ENCODE assay signal across 8 mouse cellular contexts in the genomic region with DNA sequence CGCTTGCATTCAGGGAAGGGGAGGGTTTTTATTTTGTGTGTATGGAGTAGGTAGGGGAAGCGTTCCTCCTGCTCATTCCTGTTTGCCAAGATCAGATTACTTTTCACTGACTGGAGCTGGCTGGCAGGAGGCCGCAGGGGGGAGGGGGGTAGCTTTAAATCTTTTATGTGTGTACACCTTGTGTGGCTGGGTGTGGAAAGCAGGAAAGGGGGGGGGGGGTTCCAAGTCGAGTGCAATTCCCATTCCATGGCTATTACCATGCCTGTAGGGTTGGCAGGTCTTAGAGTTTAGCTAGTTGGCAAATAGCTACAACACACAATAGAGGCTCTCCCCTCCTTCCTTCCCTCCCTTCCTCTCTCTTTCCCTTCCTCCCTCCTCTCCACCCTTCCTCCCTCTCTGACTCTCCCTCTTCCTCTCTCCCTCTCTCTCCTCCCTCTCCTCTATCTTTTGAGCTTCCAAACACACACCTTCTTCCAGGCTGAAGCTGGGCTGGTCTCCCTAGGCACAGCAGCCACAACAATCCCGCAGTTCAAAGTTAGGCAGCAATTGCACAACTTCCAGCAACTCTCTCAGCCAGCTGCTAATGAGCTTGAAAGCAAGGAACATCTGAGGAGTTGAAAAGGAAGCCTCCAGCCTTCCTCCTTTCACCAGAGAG. TPM values are rescaled to one million over a fixed set of nuclear protein-coding genes. Genes with fewer than 3 reads are reported as not detected.
A peak's percentile ranks its signal among the peaks of the same experiment; 100 is the strongest.
DNase-seq lines count a peak whose midpoint lies in the region; ATAC-seq lines count a peak whose summit lies in the region.

A gene (plus strand): TSS at position 416 of the 655 bp plus-strand sequence.

- H3K27me3 ChIP-seq in heart, embryonic 11.5 days (ENCODE audit: control insufficient read depth, insufficient read depth, low read length): no peaks in the 10 kb centered on the region
- no peaks in the 10 kb centered on the region for H3K27me3 ChIP-seq in stomach, embryonic 14.5 days (ENCODE audit: control insufficient read depth, insufficient read depth, low read length)

- DNase-seq in testis, postnatal 10 days (ENCODE audit: low spot score): peak; percentile 38
- DNase-seq in testis, postnatal 14 days (ENCODE audit: low spot score): no peak
- DNase-seq in kidney, adult 8-10 months: peak; percentile 65 to 76
- DNase-seq in lung, postnatal 10 days: peak; percentile 68
- no peak for DNase-seq in right cerebral cortex, postnatal 14 days
- no peak for DNase-seq in gastrocnemius, adult 8-10 months (ENCODE audit: low spot score in 2 of 2)

- no peak within 1 kb of the TSS for H3K9ac ChIP-seq in heart, embryonic 11.5 days (ENCODE audit: low read depth, low read length)
- peak within 1 kb of the TSS; percentile 19; the same call in 1 of the 2 replicates for H3K9ac ChIP-seq in stomach, embryonic 14.5 days (replicated peaks; ENCODE audit: low read depth, low read length)

- ATAC-seq in heart, embryonic 11.5 days (replicated peaks; ENCODE audit: insufficient number of reproducible peaks, low FRiP score, low TSS enrichment): no peak
- ATAC-seq in stomach, embryonic 14.5 days (ENCODE audit: insufficient number of reproducible peaks, insufficient read depth, low FRiP score, low read depth): peak; percentile 95

- WGBS in heart, embryonic 11.5 days (ENCODE audit: insufficient replicate concordance): 8% methylated on average over 5 of the region's 5 CpGs
- WGBS in stomach, embryonic 14.5 days: 14% methylated on average over 5 of the region's 5 CpGs

- no peaks in the 10 kb centered on the region for H3K36me3 ChIP-seq in heart, embryonic 11.5 days (ENCODE audit: control insufficient read depth, insufficient read depth, low read length)
- H3K36me3 ChIP-seq in stomach, embryonic 14.5 days (ENCODE audit: control insufficient read depth, insufficient read depth, low read length): no peaks in the 10 kb centered on the region

- H3K4me1 ChIP-seq in heart, embryonic 11.5 days (ENCODE audit: control insufficient read depth, insufficient read depth, low read length): no peaks in the 10 kb centered on the region
- H3K4me1 ChIP-seq in stomach, embryonic 14.5 days (ENCODE audit: control insufficient read depth, insufficient read depth, low read length): no peaks in the 10 kb centered on the region

- no peak within 1 kb of the TSS for H3K4me3 ChIP-seq in heart, embryonic 11.5 days (ENCODE audit: low read depth, low read length)
- H3K4me3 ChIP-seq in stomach, embryonic 14.5 days (ENCODE audit: low read depth, low read length): peak within 1 kb of the TSS; percentile 27

- no peaks in the 10 kb centered on the region for H3K9me3 ChIP-seq in heart, embryonic 11.5 days (replicated peaks; ENCODE audit: control insufficient read depth, low read length)
- no peaks in the 10 kb centered on the region for H3K9me3 ChIP-seq in stomach, embryonic 14.5 days (ENCODE audit: control insufficient read depth, low read depth, low read length)

- H3K4me2 ChIP-seq in heart, embryonic 11.5 days: peak within 1 kb of the TSS; percentile 1; the same call in 1 of the 2 replicates
- peak within 1 kb of the TSS; percentile 31 for H3K4me2 ChIP-seq in stomach, embryonic 14.5 days (replicated peaks; ENCODE audit: low read depth, low read length)

- H3K27ac ChIP-seq in heart, embryonic 11.5 days (ENCODE audit: low read depth, low read length): 0 out of 2 replicates have a peak within 1 kb of the TSS, but pooled peaks have one; percentile 10
- H3K27ac ChIP-seq in stomach, embryonic 14.5 days (ENCODE audit: low read length): peak within 1 kb of the TSS; percentile 72

RNA-seq across cellular contexts. Expression of the gene that starts here (rescaled TPM):
- 0.63 and 1.3 TPM in 2 replicates for polyA plus RNA-seq in heart, embryonic 11.5 days (2014; fragmentation: Nextera tagmentation; extraction: Ambion mirVana)
- polyA plus RNA-seq in stomach, embryonic 14.5 days (2014; fragmentation: Nextera tagmentation; extraction: Ambion mirVana): 7.0 and 7.3 TPM in 2 replicates
- 1 to 10 TPM; 2.0 to 2.8 (median 2.8) TPM for total RNA-seq in gastrocnemius, adult 8-10 months (2022)

Comparison
In these comparisons a context has a peak if more than half of its experiments do, and no peak if none do; other contexts are left out.
1. DNase-seq: peak in testis, postnatal 10 days (single experiment), kidney, adult 8-10 months (2 of 2) and lung, postnatal 10 days (single experiment); none in testis, postnatal 14 days (single experiment), right cerebral cortex, postnatal 14 days (single experiment) and gastrocnemius, adult 8-10 months (0 of 2).